Mouse (Mus musculus) neutrophil, adult 83 days (primary cell): ENCODE results near the gene Gm39115. TPM values are rescaled to one million over a fixed set of nuclear protein-coding genes. Genes with fewer than 3 reads are reported as not detected.

ENCODE experiments used
- total RNA-seq, 2 experiments: library from RNA; stranded (reverse); gene quantifications; one replicate each; pipeline ENCODE4 v1.2.4; 2023

Gene Gm39115
- not detected for total RNA-seq

GRCm38 (mm10) chr7:142135934-142136333, at the start of gene Gm39115:
Gene Gm39115 (minus strand): TSS chr7:142136034.

GRCm38 (mm10) chr7:142175905-142176304, 40.1 kb upstream of the Gm39115 start, which contains the start of gene Krtap5-2:
Gene Krtap5-2 (minus strand): TSS chr7:142176005.

GRCm38 (mm10) chr7:142165639-142166038, 29.8 kb upstream of the Gm39115 start, which contains the start of gene Gm4553:
Gene Gm4553 (minus strand): TSS chr7:142165739.

DNA sequence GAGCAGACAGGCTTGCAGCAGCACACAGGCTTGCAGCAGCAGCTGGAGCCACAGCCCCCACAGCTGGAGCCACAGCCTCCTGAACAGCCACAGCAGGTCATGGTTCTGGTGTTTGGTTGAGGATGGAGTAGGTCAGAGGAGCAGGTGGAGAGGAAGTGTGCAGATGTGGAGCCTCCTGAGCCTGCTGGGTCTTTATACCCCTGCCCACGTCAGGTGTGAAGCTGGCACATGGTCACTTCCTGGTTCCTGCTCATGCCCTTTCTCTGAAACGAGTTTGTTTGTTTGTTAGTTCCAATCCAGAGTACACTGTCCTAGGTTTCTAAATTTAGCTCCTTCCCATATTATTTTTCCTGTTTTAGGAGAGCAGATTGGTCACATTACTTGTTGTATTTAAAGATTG, 21.2 kb upstream of the Gm39115 start, which contains the start of gene Gm29735:
Gene Gm29735 (minus strand): TSS at position 101 of the 400 bp plus-strand sequence.

GRCm38 (mm10) chr7:142144507-142144906, 8.7 kb upstream of the Gm39115 start, which contains the start of gene Gm45337:
Gene Gm45337 (minus strand): TSS chr7:142144607.

GRCm38 (mm10) chr7:142120629-142121028, 15.2 kb downstream of the Gm39115 start, which contains the start of gene Gm45618:
Gene Gm45618 (minus strand): TSS chr7:142120729.

GRCm38 (mm10) chr7:142095183-142095931, 40.5 kb downstream of the Gm39115 start, which contains the start of gene Dusp8:
Gene Dusp8 (minus strand): TSS chr7:142095843.

Other genes with a start within 250 kb of the Gm39115 start
- 10 to 100 TPM; 53.8 to 56.1 TPM for gene Tollip, start 217.5 kb downstream of the Gm39115 start, total RNA-seq
- gene Brsk2, start 186.3 kb downstream of the Gm39115 start, total RNA-seq = not detected
- gene Mob2, start 75.0 kb downstream of the Gm39115 start, total RNA-seq = 10 to 100 TPM; 30.0 to 32.4 TPM
- gene Dusp8, start 40.2 kb downstream of the Gm39115 start, total RNA-seq = 1 to 10 TPM in 1 of 2 experiments, under 1 TPM in 1; 0.82 to 1.6 TPM
- gene Gm45618, start 15.3 kb downstream of the Gm39115 start, total RNA-seq = not detected
- not detected for gene Gm45337, start 8.6 kb upstream of the Gm39115 start, total RNA-seq
- not detected for gene Gm29735, start 21.1 kb upstream of the Gm39115 start, total RNA-seq
- gene Gm4553, start 29.7 kb upstream of the Gm39115 start, total RNA-seq = not detected
- gene Krtap5-2, start 40.0 kb upstream of the Gm39115 start, total RNA-seq = not detected
- gene Gm10153, start 54.4 kb upstream of the Gm39115 start, total RNA-seq = not detected
- not detected for gene Krtap5-3, start 65.3 kb upstream of the Gm39115 start, total RNA-seq
- gene Gm7579, start 75.8 kb upstream of the Gm39115 start, total RNA-seq = not detected
- not detected for gene Krtap5-5, start 93.9 kb upstream of the Gm39115 start, total RNA-seq
- gene Gm40460, start 105.0 kb upstream of the Gm39115 start, total RNA-seq = not detected
- gene Gm2431, start 122.3 kb upstream of the Gm39115 start, total RNA-seq = not detected
- not detected for gene Gm4559, start 138.3 kb upstream of the Gm39115 start, total RNA-seq
- gene Krtap5-1, start 161.1 kb upstream of the Gm39115 start, total RNA-seq = not detected
- not detected for gene Krtap5-4, start 167.5 kb upstream of the Gm39115 start, total RNA-seq
- gene Ifitm10, start 237.7 kb upstream of the Gm39115 start, total RNA-seq = 10 to 100 TPM; 19.6 to 21.5 TPM
- 1 to 10 TPM; 3.8 to 3.9 TPM for gene Gm49369, start 246.6 kb upstream of the Gm39115 start, total RNA-seq